Mouse (Mus musculus): Measurements from ENCODE around the gene Eid1. TPM values are rescaled to one million over a fixed set of nuclear protein-coding genes. Genes with fewer than 3 reads are reported as not detected.

The Eid1 gene
- 73.2 to 86.9 TPM (median 83.8 TPM) in 3 replicates for total RNA-seq (2017)

GRCm38 (mm10) chr2:125672957-125673631, at the start of gene Eid1:
Eid1 (plus strand) TSS chr2:125673095.
- ATAC-seq (replicated peaks; ENCODE audit: insufficient number of reproducible peaks, low FRiP score, low TSS enrichment, poor library complexity, severe bottlenecking): peak; percentile 72

- ATAC-seq (replicated peaks; ENCODE audit: insufficient number of reproducible peaks, low FRiP score, low TSS enrichment, poor library complexity, severe bottlenecking): no peak
Observed at GRCm38 (mm10) chr2:125623211-125623610, 49.7 kb upstream of the Eid1 start.

GRCm38 (mm10) chr2:125624127-125624685, 48.7 kb upstream of the Eid1 start:
- no peak for ATAC-seq (replicated peaks; ENCODE audit: insufficient number of reproducible peaks, low FRiP score, low TSS enrichment, poor library complexity, severe bottlenecking)

GRCm38 (mm10) chr2:125624837-125625351, 48.0 kb upstream of the Eid1 start, which contains the start of gene Cep152:
Cep152 (minus strand) TSS chr2:125625113.
- peak; percentile 97 for ATAC-seq (replicated peaks; ENCODE audit: insufficient number of reproducible peaks, low FRiP score, low TSS enrichment, poor library complexity, severe bottlenecking)

DNA sequence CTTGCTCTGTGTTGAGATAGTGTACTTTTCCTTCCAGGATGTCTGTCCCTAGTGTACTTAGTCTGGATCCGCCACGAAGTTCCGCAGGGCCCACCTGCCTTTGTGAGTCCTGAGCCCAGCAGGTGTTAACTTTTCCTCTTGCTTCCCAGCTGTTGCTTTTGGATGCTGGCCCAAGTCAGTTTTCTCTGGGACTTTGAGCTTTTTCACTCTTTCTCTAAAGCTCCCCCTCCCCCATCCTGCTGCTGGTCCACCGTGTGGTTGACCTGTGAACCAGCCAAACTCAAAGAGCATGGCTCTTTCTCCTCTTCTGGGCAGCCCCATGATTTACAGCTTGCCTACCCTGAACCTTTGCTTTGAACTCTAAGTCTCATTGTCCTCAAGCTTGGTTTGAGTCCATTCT, 46.4 kb upstream of the Eid1 start:
- ATAC-seq (replicated peaks; ENCODE audit: insufficient number of reproducible peaks, low FRiP score, low TSS enrichment, poor library complexity, severe bottlenecking): no peak

GRCm38 (mm10) chr2:125628487-125628886, 44.4 kb upstream of the Eid1 start:
- no peak for ATAC-seq (replicated peaks; ENCODE audit: insufficient number of reproducible peaks, low FRiP score, low TSS enrichment, poor library complexity, severe bottlenecking)

- ATAC-seq (replicated peaks; ENCODE audit: insufficient number of reproducible peaks, low FRiP score, low TSS enrichment, poor library complexity, severe bottlenecking): no peak
Observed at GRCm38 (mm10) chr2:125630010-125630409, 42.9 kb upstream of the Eid1 start.

- no peak for ATAC-seq (replicated peaks; ENCODE audit: insufficient number of reproducible peaks, low FRiP score, low TSS enrichment, poor library complexity, severe bottlenecking)
Observed at GRCm38 (mm10) chr2:125637331-125637730, 35.6 kb upstream of the Eid1 start.

GRCm38 (mm10) chr2:125644912-125645311, 28.0 kb upstream of the Eid1 start:
- no peak for ATAC-seq (replicated peaks; ENCODE audit: insufficient number of reproducible peaks, low FRiP score, low TSS enrichment, poor library complexity, severe bottlenecking)

GRCm38 (mm10) chr2:125650038-125650437, 22.9 kb upstream of the Eid1 start:
- no peak for ATAC-seq (replicated peaks; ENCODE audit: insufficient number of reproducible peaks, low FRiP score, low TSS enrichment, poor library complexity, severe bottlenecking)

GRCm38 (mm10) chr2:125650742-125651352, 22.0 kb upstream of the Eid1 start:
- ATAC-seq (replicated peaks; ENCODE audit: insufficient number of reproducible peaks, low FRiP score, low TSS enrichment, poor library complexity, severe bottlenecking): 0 out of 2 replicates have a peak, but pooled peaks have one; percentile 17

- no peak for ATAC-seq (replicated peaks; ENCODE audit: insufficient number of reproducible peaks, low FRiP score, low TSS enrichment, poor library complexity, severe bottlenecking)
Observed at GRCm38 (mm10) chr2:125651563-125651962, 21.3 kb upstream of the Eid1 start.

- ATAC-seq (replicated peaks; ENCODE audit: insufficient number of reproducible peaks, low FRiP score, low TSS enrichment, poor library complexity, severe bottlenecking): no peak
Observed at GRCm38 (mm10) chr2:125653286-125653685, 19.6 kb upstream of the Eid1 start.

- no peak for ATAC-seq (replicated peaks; ENCODE audit: insufficient number of reproducible peaks, low FRiP score, low TSS enrichment, poor library complexity, severe bottlenecking)
Observed at GRCm38 (mm10) chr2:125655391-125655790, 17.5 kb upstream of the Eid1 start.

DNA sequence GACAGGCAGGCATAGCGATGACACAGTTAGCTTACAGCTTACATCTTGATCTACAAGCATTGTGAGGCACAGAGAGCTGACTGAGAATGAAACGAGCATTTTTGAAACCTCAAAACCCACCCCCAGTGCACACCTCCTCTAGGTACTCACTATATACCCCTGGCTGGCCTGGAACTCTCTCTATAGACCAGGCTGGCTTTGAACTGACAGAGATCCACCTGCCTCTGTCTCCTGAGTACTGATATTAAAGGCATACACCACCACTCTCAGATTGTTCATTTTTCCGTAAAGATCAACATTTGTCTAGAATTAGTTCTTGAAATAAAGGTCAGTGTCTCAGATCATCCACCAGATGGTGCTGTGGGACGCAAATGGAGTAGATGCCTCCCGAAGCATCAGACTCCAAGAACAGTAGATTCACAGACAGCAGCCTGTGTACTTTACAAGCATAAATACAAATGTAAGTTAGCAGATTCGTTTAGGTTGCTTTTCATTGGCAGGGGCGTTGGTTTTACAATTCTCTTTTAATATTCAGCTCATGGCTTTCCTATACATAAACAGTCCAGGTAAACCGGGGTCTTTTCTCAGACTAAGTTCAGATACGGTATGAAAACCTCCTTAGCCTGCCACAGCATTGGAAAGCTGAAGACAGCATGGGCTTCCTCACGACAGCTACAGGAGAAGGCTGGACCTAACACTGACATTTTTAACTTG, 12.9 kb upstream of the Eid1 start:
- peak; percentile 84 for ATAC-seq (replicated peaks; ENCODE audit: insufficient number of reproducible peaks, low FRiP score, low TSS enrichment, poor library complexity, severe bottlenecking)

DNA sequence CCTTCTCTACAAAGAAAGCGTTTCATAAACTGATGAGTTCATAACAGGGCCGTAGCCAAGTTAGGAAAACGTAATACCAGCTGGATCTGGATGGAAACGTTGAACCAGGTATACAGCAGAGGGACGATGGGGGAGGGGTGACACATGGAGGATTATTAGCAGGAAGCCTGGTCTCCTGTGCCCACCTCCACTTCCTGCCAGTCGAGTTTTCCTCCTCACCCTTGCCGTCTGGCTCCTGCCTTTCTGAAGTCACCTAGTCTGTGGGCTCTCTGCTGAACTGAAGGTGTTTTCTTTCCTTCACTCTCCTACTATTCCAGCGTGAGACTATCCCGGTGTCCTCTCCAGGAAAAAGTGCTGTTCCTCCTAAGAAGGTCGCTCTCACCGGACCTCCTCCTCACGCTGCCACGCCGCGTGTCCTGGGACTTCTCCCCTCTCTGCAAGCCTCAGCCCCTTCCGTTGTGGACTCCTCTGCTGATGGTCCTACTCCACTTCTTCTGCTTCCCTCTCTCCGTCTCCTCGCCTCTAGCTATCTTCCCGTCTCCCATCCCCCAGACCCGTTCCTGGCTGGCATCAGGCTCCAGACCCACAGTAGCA, 12.3 kb upstream of the Eid1 start:
- ATAC-seq (replicated peaks; ENCODE audit: insufficient number of reproducible peaks, low FRiP score, low TSS enrichment, poor library complexity, severe bottlenecking): no peak

DNA sequence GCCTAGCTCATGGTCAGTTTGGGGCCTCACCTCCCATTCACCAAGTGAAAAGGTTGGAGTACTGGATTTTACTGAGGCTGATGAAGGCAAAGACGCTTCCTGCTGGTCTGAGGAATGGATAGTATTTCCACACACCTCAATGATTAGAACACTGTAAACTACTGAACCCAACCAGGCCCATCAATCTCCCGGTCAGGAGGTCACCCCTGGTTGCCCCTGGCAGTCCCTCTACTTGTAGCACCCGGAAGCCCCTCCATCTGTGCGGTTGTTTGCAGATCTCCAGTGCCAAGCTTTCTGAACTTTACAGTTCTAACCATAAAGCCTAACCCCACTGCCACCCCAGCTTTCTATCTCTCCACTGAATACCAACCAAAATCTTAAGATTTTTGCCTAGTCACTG, 11.7 kb upstream of the Eid1 start:
- no peak for ATAC-seq (replicated peaks; ENCODE audit: insufficient number of reproducible peaks, low FRiP score, low TSS enrichment, poor library complexity, severe bottlenecking)

DNA sequence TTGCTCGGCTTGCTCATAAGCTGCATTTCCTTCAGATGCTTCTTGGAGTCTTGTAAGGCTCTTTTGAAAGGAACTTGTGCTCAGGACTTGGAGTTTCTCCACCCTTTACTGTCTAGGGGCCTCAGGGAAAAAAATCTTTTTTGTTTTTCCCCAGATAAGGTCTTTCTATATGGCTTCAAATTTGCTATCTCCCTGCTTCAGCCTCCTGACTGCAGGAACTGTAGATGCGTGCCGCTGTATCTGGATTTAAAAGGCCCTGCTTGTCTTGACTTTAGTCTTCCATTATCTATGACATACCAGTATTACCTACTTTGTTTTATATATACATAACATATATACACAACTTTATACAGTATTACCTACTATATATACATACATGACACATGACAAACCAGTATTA, 10.4 kb upstream of the Eid1 start:
- no peak for ATAC-seq (replicated peaks; ENCODE audit: insufficient number of reproducible peaks, low FRiP score, low TSS enrichment, poor library complexity, severe bottlenecking)

DNA sequence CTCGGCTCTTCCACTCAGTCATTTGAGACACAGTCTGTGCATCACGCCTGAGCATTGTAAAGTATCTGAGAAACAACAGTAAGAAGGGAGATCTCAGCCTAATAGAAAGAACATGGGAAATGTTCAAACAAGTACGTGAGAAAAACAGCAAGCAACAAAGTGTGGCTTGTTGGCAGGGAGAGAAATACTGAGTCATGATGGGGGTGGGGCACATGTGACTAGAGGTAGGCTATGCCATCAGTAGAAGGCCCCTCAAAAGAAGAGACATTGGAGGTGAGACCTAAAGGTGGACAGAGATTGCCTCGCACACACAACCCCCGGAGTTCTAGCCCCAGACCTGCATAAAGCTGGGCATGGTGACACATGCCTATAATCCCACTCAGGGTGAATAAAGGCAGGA, 7.7 kb upstream of the Eid1 start:
- no peak for ATAC-seq (replicated peaks; ENCODE audit: insufficient number of reproducible peaks, low FRiP score, low TSS enrichment, poor library complexity, severe bottlenecking)

All from monocyte, adult 5-6 weeks (primary cell).